Mouse (Mus musculus): ENCODE results near the gene Olfr412. TPM values are rescaled to one million over a fixed set of nuclear protein-coding genes. Genes with fewer than 3 reads are reported as not detected.

Gene Olfr412
- polyA plus RNA-seq, 1 experiment, result not detected

- H3K9ac ChIP-seq (ENCODE audit: low read depth, poor library complexity, severe bottlenecking), result no peak overlapping the region
- H3K36me3 ChIP-seq (ENCODE audit: control insufficient read depth, insufficient read depth, low read length, poor library complexity, severe bottlenecking), result no peaks in the 10 kb centered on the region
- H3K27ac ChIP-seq (ENCODE audit: insufficient read depth, low read length), result no peak overlapping the region
- TF ChIP-seq POLR2A (IDR thresholded peaks at IDR 0.05; ENCODE audit: insufficient read depth, low read length) (no peak), EP300 (IDR thresholded peaks at IDR 0.05; ENCODE audit: insufficient read depth, low read depth, low read length) (no peak), CTCF (IDR thresholded peaks at IDR 0.05; ENCODE audit: low read depth, low read length) (no peak)
- H3K27me3 ChIP-seq (ENCODE audit: control insufficient read depth, insufficient read depth, low read length, poor library complexity, severe bottlenecking), result no peaks in the 10 kb centered on the region
- no peak overlapping the region for H3K4me3 ChIP-seq (ENCODE audit: low read depth, low read length)
- no peaks in the 10 kb centered on the region for H3K9me3 ChIP-seq (replicated peaks; ENCODE audit: control insufficient read depth, insufficient read depth, low read length, poor library complexity, severe bottlenecking)
- no peaks in the 10 kb centered on the region for H3K4me1 ChIP-seq (ENCODE audit: control insufficient read depth, insufficient read depth, low read length)
These were observed 31.6 kb downstream of the Olfr412 start for GRCm38 (mm10) chr11:74393489-74393888.

- Histone ChIP-seq H3K9me3 (replicated peaks; ENCODE audit: control insufficient read depth, insufficient read depth, low read length, poor library complexity, severe bottlenecking) (no peaks in the 10 kb centered on the region), H3K36me3 (ENCODE audit: control insufficient read depth, insufficient read depth, low read length, poor library complexity, severe bottlenecking) (no peaks in the 10 kb centered on the region), H3K9ac (ENCODE audit: low read depth, poor library complexity, severe bottlenecking) (no peak overlapping the region), H3K27ac (ENCODE audit: insufficient read depth, low read length) (no peak overlapping the region), H3K27me3 (ENCODE audit: control insufficient read depth, insufficient read depth, low read length, poor library complexity, severe bottlenecking) (no peaks in the 10 kb centered on the region), H3K4me3 (ENCODE audit: low read depth, low read length) (no peak overlapping the region), H3K4me1 (ENCODE audit: control insufficient read depth, insufficient read depth, low read length) (no peaks in the 10 kb centered on the region)
- TF ChIP-seq CTCF (IDR thresholded peaks at IDR 0.05; ENCODE audit: low read depth, low read length), result no peak
- TF ChIP-seq EP300 (IDR thresholded peaks at IDR 0.05; ENCODE audit: insufficient read depth, low read depth, low read length), result no peak
- TF ChIP-seq POLR2A (IDR thresholded peaks at IDR 0.05; ENCODE audit: insufficient read depth, low read length), result no peak
These were observed 33.7 kb downstream of the Olfr412 start for GRCm38 (mm10) chr11:74395583-74395982.

DNA sequence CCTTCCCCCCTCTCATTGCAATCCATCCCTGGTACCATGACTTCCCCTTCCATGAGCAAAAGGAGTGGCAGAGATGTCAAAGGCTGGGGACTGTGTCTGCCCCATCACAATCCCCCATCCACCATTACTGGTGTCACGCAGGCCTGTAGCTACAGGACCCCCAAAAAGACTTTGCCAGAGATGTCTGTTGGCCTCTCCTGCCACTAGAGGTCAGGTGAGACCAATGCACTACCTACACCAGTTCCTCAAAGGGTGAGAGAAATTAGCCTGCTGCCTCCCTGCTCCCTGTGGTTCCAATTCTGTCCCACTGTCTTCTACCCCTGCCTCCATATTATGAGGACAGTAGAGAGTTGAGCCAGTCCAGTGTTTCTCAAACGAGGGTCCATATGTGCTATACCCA, 40.3 kb downstream of the Olfr412 start:
- Histone ChIP-seq H3K9me3 (replicated peaks; ENCODE audit: control insufficient read depth, insufficient read depth, low read length, poor library complexity, severe bottlenecking) (no peaks in the 10 kb centered on the region), H3K4me3 (ENCODE audit: low read depth, low read length) (no peak overlapping the region), H3K27me3 (ENCODE audit: control insufficient read depth, insufficient read depth, low read length, poor library complexity, severe bottlenecking) (no peaks in the 10 kb centered on the region), H3K4me1 (ENCODE audit: control insufficient read depth, insufficient read depth, low read length) (no peaks in the 10 kb centered on the region), H3K9ac (ENCODE audit: low read depth, poor library complexity, severe bottlenecking) (no peak overlapping the region), H3K36me3 (ENCODE audit: control insufficient read depth, insufficient read depth, low read length, poor library complexity, severe bottlenecking) (no peaks in the 10 kb centered on the region), H3K27ac (ENCODE audit: insufficient read depth, low read length) (no peak overlapping the region)
- TF ChIP-seq EP300 (IDR thresholded peaks at IDR 0.05; ENCODE audit: insufficient read depth, low read depth, low read length) (no peak), CTCF (IDR thresholded peaks at IDR 0.05; ENCODE audit: low read depth, low read length) (peak; percentile 40), POLR2A (IDR thresholded peaks at IDR 0.05; ENCODE audit: insufficient read depth, low read length) (no peak)

GRCm38 (mm10) chr11:74404216-74404615, 42.3 kb downstream of the Olfr412 start:
- no peak overlapping the region for H3K4me3 ChIP-seq (ENCODE audit: low read depth, low read length)
- no peak for TF ChIP-seq EP300 (IDR thresholded peaks at IDR 0.05; ENCODE audit: insufficient read depth, low read depth, low read length)
- TF ChIP-seq CTCF (IDR thresholded peaks at IDR 0.05; ENCODE audit: low read depth, low read length), result no peak
- no peak for TF ChIP-seq POLR2A (IDR thresholded peaks at IDR 0.05; ENCODE audit: insufficient read depth, low read length)
- H3K27me3 ChIP-seq (ENCODE audit: control insufficient read depth, insufficient read depth, low read length, poor library complexity, severe bottlenecking), result no peaks in the 10 kb centered on the region
- H3K9me3 ChIP-seq (replicated peaks; ENCODE audit: control insufficient read depth, insufficient read depth, low read length, poor library complexity, severe bottlenecking), result no peaks in the 10 kb centered on the region
- no peaks in the 10 kb centered on the region for H3K36me3 ChIP-seq (ENCODE audit: control insufficient read depth, insufficient read depth, low read length, poor library complexity, severe bottlenecking)
- H3K9ac ChIP-seq (ENCODE audit: low read depth, poor library complexity, severe bottlenecking), result no peak overlapping the region
- no peaks in the 10 kb centered on the region for H3K4me1 ChIP-seq (ENCODE audit: control insufficient read depth, insufficient read depth, low read length)
- no peak overlapping the region for H3K27ac ChIP-seq (ENCODE audit: insufficient read depth, low read length)

GRCm38 (mm10) chr11:74405201-74405600, 43.3 kb downstream of the Olfr412 start:
- no peaks in the 10 kb centered on the region for H3K27me3 ChIP-seq (ENCODE audit: control insufficient read depth, insufficient read depth, low read length, poor library complexity, severe bottlenecking)
- H3K9me3 ChIP-seq (replicated peaks; ENCODE audit: control insufficient read depth, insufficient read depth, low read length, poor library complexity, severe bottlenecking), result no peaks in the 10 kb centered on the region
- no peak overlapping the region for H3K4me3 ChIP-seq (ENCODE audit: low read depth, low read length)

DNA sequence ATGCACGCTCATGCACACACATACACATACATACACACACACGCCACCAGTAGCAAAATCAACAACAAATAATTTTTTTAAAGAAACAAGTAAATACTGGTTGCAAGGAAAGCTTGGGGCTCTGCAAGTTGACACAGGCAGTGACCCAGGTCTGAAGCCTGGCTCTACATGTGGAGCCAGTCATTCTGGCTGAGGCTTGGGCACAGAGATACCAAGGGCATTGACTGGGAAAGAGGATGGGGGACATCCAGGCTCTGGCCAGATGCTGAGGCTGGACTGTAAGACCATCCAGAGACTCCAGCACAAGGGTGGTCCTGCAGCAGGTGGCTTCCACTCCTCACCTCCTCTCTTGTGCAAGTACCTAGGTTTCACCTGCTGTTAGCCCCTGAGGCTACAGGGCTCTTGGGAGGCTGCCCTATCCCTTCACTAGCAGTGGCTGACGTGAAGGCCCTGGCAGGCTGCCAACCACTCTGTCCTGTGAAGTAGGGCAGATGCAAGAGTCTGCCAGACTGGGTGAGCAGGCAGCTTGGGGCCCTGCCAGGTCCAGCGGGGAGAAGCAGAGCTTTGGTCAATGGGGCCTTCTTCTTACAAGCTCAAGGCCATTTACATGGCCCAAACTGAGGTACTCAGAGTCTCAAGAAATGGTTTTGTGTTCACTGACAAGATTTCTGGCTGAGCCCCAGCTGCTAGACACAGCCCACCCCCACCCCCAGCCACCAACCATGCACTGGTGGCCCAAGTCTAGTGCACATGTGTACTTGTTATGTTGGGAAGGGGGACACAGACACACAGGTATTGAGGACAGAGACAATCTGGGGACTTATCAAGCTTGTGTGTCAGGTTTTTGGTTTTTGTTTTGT, 46.9 kb downstream of the Olfr412 start:
- no peak overlapping the region for H3K9ac ChIP-seq (ENCODE audit: low read depth, poor library complexity, severe bottlenecking)
- H3K27me3 ChIP-seq (ENCODE audit: control insufficient read depth, insufficient read depth, low read length, poor library complexity, severe bottlenecking), result no peaks in the 10 kb centered on the region
- H3K9me3 ChIP-seq (replicated peaks; ENCODE audit: control insufficient read depth, insufficient read depth, low read length, poor library complexity, severe bottlenecking), result no peaks in the 10 kb centered on the region
- H3K36me3 ChIP-seq (ENCODE audit: control insufficient read depth, insufficient read depth, low read length, poor library complexity, severe bottlenecking), result no peaks in the 10 kb centered on the region
- H3K27ac ChIP-seq (ENCODE audit: insufficient read depth, low read length), result no peak overlapping the region
- no peak overlapping the region for H3K4me3 ChIP-seq (ENCODE audit: low read depth, low read length)
- no peak for TF ChIP-seq POLR2A (IDR thresholded peaks at IDR 0.05; ENCODE audit: insufficient read depth, low read length)
- no peak for TF ChIP-seq EP300 (IDR thresholded peaks at IDR 0.05; ENCODE audit: insufficient read depth, low read depth, low read length)
- no peak for TF ChIP-seq CTCF (IDR thresholded peaks at IDR 0.05; ENCODE audit: low read depth, low read length)
- H3K4me1 ChIP-seq (ENCODE audit: control insufficient read depth, insufficient read depth, low read length), result no peaks in the 10 kb centered on the region

More at GRCm38 (mm10) chr11:74405201-74405600, 43.3 kb downstream of the Olfr412 start:
- H3K36me3 ChIP-seq (ENCODE audit: control insufficient read depth, insufficient read depth, low read length, poor library complexity, severe bottlenecking), result no peaks in the 10 kb centered on the region
- no peak for TF ChIP-seq EP300 (IDR thresholded peaks at IDR 0.05; ENCODE audit: insufficient read depth, low read depth, low read length)
- no peak for TF ChIP-seq POLR2A (IDR thresholded peaks at IDR 0.05; ENCODE audit: insufficient read depth, low read length)
- no peak for TF ChIP-seq CTCF (IDR thresholded peaks at IDR 0.05; ENCODE audit: low read depth, low read length)
- H3K27ac ChIP-seq (ENCODE audit: insufficient read depth, low read length), result no peak overlapping the region
- H3K4me1 ChIP-seq (ENCODE audit: control insufficient read depth, insufficient read depth, low read length), result no peaks in the 10 kb centered on the region
- no peak overlapping the region for H3K9ac ChIP-seq (ENCODE audit: low read depth, poor library complexity, severe bottlenecking)

All from ES-Bruce4 (cell line).